Mouse (Mus musculus) heart, postnatal 25 days (tissue): ENCODE data around the gene Gna15. TPM values are rescaled to one million over a fixed set of nuclear protein-coding genes. Genes with fewer than 3 reads are reported as not detected.

ENCODE experiments used
- DNase-seq: peaks from one replicate; pipeline ENCODE4 v3.0.0; 2022; ENCODE audit warnings: low spot score
- intact Hi-C: fragments of 180-260 bp; cut with DNase I; formaldehyde crosslinking; loops from one replicate; pipeline ENCODE4 v1.15.1; 2025
- total RNA-seq, 2 experiments: library from RNA; stranded (reverse); gene quantifications; 2 replicates each; pipeline ENCODE4 v1.2.3; 2021

The Gna15 gene
- total RNA-seq, 2 experiments from 2014 or later, result 0.81 to 1.0 TPM

- intact Hi-C loops, result no loop called here
Observed at GRCm38 (mm10) chr10:81482533-81482889, 41.5 kb downstream of the Gna15 start, which contains the start of gene Celf5. Celf5 (minus strand) TSS chr10:81482709.

GRCm38 (mm10) chr10:81481605-81482532 lies 42.2 kb downstream of the Gna15 start:
- intact Hi-C loops, result no loop called here

More at GRCm38 (mm10) chr10:81482533-81482889, 41.5 kb downstream of the Gna15 start, which contains the start of gene Celf5:
- no peak for DNase-seq

GRCm38 (mm10) chr10:81474461-81474860 lies 49.6 kb downstream of the Gna15 start:
- intact Hi-C loops, result no loop called here
- DNase-seq, result no peak

More at GRCm38 (mm10) chr10:81481605-81482532, 42.2 kb downstream of the Gna15 start:
- DNase-seq, result no peak

- intact Hi-C loops, result no loop called here
- no peak for DNase-seq
Observed at GRCm38 (mm10) chr10:81473003-81473451, 51.0 kb downstream of the Gna15 start.

GRCm38 (mm10) chr10:81472403-81473002 lies 51.5 kb downstream of the Gna15 start:
- intact Hi-C loops, result no loop called here
- no peak for DNase-seq

- no peak for DNase-seq
- intact Hi-C loops, result no loop called here
Observed at GRCm38 (mm10) chr10:81470454-81470853, 53.6 kb downstream of the Gna15 start.

GRCm38 (mm10) chr10:81469253-81469652 lies 54.8 kb downstream of the Gna15 start:
- DNase-seq, result no peak
- intact Hi-C loops, result no loop called here

GRCm38 (mm10) chr10:81467670-81468235 lies 56.3 kb downstream of the Gna15 start:
- intact Hi-C loops, result no loop called here

GRCm38 (mm10) chr10:81466881-81467280 lies 57.1 kb downstream of the Gna15 start:
- DNase-seq, result no peak
- intact Hi-C loops, result no loop called here

More at GRCm38 (mm10) chr10:81467670-81468235, 56.3 kb downstream of the Gna15 start:
- no peak for DNase-seq

GRCm38 (mm10) chr10:81466066-81466465 lies 58.0 kb downstream of the Gna15 start:
- intact Hi-C loops, result no loop called here
- no peak for DNase-seq

GRCm38 (mm10) chr10:81465265-81465645 lies 58.8 kb downstream of the Gna15 start:
- no peak for DNase-seq
- intact Hi-C loops, result no loop called here

- intact Hi-C loops, result no loop called here
- DNase-seq, result no peak
Observed at GRCm38 (mm10) chr10:81464405-81465264, 59.4 kb downstream of the Gna15 start.

GRCm38 (mm10) chr10:81463531-81463930 lies 60.5 kb downstream of the Gna15 start:
- intact Hi-C loops, result no loop called here

GRCm38 (mm10) chr10:81462917-81463316 lies 61.1 kb downstream of the Gna15 start:
- no peak for DNase-seq
- intact Hi-C loops, result no loop called here

More at GRCm38 (mm10) chr10:81463531-81463930, 60.5 kb downstream of the Gna15 start:
- DNase-seq, result no peak

GRCm38 (mm10) chr10:81462415-81462804 lies 61.6 kb downstream of the Gna15 start:
- no peak for DNase-seq
- intact Hi-C loops, result no loop called here

- DNase-seq, result no peak
Observed at GRCm38 (mm10) chr10:81461673-81462414, 62.2 kb downstream of the Gna15 start.

GRCm38 (mm10) chr10:81460951-81461350 lies 63.1 kb downstream of the Gna15 start:
- intact Hi-C loops, result no loop called here
- DNase-seq, result no peak

More at GRCm38 (mm10) chr10:81461673-81462414, 62.2 kb downstream of the Gna15 start:
- intact Hi-C loops, result no loop called here

- intact Hi-C loops, result no loop called here
Observed at GRCm38 (mm10) chr10:81460471-81460870, 63.6 kb downstream of the Gna15 start.

GRCm38 (mm10) chr10:81459399-81459798 lies 64.6 kb downstream of the Gna15 start:
- intact Hi-C loops, result no loop called here
- no peak for DNase-seq

More at GRCm38 (mm10) chr10:81460471-81460870, 63.6 kb downstream of the Gna15 start:
- no peak for DNase-seq
